Mouse (Mus musculus): ENCODE measurements around the gene Nt5e. TPM values are rescaled to one million over a fixed set of nuclear protein-coding genes. Genes with fewer than 3 reads are reported as not detected.

Nt5e gene
- polyA plus RNA-seq, 1 experiment from 2014 or later = 1.7 TPM

GRCm38 (mm10) chr9:88367322-88367721, 40.3 kb downstream of the Nt5e start:
- Histone ChIP-seq H3K27ac (ENCODE audit: low read depth, low read length) (no peak overlapping the region), H3K9me3 (ENCODE audit: control insufficient read depth, low read length) (no peaks in the 10 kb centered on the region), H3K36me3 (ENCODE audit: control insufficient read depth, insufficient read depth, low read length) (no peaks in the 10 kb centered on the region), H3K4me2 (ENCODE audit: low read depth) (no peak overlapping the region), H3K4me1 (ENCODE audit: control insufficient read depth, insufficient read depth, low read length) (no peaks in the 10 kb centered on the region), H3K9ac (ENCODE audit: low read length) (no peak overlapping the region), H3K27me3 (ENCODE audit: control insufficient read depth, insufficient read depth, low read length) (no peaks in the 10 kb centered on the region), H3K4me3 (ENCODE audit: low read depth, low read length) (no peak overlapping the region)
- ATAC-seq (ENCODE audit: insufficient read depth, low FRiP score, low TSS enrichment) = no peak
- DNase-seq (ENCODE audit: low spot score) = no peak
- WGBS = 78% methylated on average over 5 of the region's 5 CpGs

DNA sequence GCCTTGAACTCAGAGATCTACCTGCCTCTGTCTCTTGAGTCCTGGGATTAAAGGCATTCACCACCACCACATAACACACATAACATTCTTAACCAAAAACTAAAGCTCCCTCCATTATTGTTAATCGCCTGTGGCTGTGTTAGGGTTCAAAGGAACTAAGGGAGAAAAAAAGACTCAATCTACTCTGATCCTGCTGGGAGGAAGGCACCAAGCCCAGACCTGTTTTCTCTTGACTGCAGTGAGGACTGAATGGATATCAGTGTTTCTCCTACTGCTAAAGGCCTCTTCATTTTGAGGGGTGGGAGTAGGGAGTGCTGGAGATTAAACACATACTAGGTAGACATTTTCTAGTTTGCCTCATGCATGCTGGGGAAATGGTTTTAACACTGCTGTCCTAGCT, 40.8 kb downstream of the Nt5e start:
- no peak overlapping the region for H3K9ac ChIP-seq (ENCODE audit: low read length)
- no peaks in the 10 kb centered on the region for H3K4me1 ChIP-seq (ENCODE audit: control insufficient read depth, insufficient read depth, low read length)
- no peak overlapping the region for H3K27ac ChIP-seq (ENCODE audit: low read depth, low read length)
- no peaks in the 10 kb centered on the region for H3K36me3 ChIP-seq (ENCODE audit: control insufficient read depth, insufficient read depth, low read length)
- no peak overlapping the region for H3K4me3 ChIP-seq (ENCODE audit: low read depth, low read length)
- no peaks in the 10 kb centered on the region for H3K27me3 ChIP-seq (ENCODE audit: control insufficient read depth, insufficient read depth, low read length)
- no peak for ATAC-seq (ENCODE audit: insufficient read depth, low FRiP score, low TSS enrichment)
- no peak overlapping the region for H3K4me2 ChIP-seq (ENCODE audit: low read depth)
- no peaks in the 10 kb centered on the region for H3K9me3 ChIP-seq (ENCODE audit: control insufficient read depth, low read length)
- DNase-seq (ENCODE audit: low spot score) = no peak
- 80% methylated on average over 1 of the region's 1 CpGs for WGBS

DNA sequence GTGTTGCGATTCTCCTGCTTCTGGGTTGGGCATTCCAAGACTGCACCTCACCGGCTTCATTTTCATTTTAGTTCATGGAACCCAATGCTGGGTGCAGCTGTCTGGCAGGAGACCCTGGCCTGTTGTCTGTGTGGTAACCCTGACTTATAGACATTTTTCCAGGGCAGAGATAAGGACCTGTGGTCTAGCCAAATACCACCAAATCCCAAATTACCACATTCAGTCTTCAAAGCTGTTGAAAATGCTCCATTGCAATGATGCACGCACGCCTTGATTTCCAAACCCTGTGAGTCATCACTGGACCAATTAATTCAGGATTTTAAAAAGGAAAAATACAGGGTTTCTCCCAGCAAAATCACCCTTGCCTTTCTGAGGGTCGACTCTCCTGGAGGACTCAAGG, 41.5 kb downstream of the Nt5e start:
- 92% methylated on average over 5 of the region's 5 CpGs for WGBS
- Histone ChIP-seq H3K4me2 (ENCODE audit: low read depth) (no peak overlapping the region), H3K27me3 (ENCODE audit: control insufficient read depth, insufficient read depth, low read length) (no peaks in the 10 kb centered on the region), H3K9ac (ENCODE audit: low read length) (no peak overlapping the region), H3K27ac (ENCODE audit: low read depth, low read length) (no peak overlapping the region), H3K9me3 (ENCODE audit: control insufficient read depth, low read length) (no peaks in the 10 kb centered on the region), H3K4me3 (ENCODE audit: low read depth, low read length) (no peak overlapping the region), H3K4me1 (ENCODE audit: control insufficient read depth, insufficient read depth, low read length) (no peaks in the 10 kb centered on the region), H3K36me3 (ENCODE audit: control insufficient read depth, insufficient read depth, low read length) (no peaks in the 10 kb centered on the region)
- DNase-seq (ENCODE audit: low spot score) = no peak
- no peak for ATAC-seq (ENCODE audit: insufficient read depth, low FRiP score, low TSS enrichment)

DNA sequence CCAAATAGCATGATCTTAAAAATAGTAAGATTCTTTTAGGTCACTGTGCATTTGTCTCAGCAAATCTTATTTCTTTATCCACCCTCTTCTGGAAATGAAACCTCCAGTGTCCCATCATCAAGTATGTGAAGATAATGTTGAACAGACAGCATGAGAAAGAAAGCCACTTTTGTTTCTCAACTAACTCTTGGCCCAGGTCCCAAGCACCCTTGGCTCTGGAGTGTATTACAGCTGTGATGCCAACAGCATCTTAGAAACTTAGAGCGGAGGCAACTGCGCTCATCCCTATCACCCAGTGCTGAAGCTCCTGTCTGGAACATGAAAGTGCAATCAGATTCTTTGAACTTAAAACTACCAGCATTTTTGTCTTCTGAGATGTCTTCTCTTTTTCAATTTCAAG, 42.7 kb downstream of the Nt5e start:
- H3K9ac ChIP-seq (ENCODE audit: low read length) = no peak overlapping the region
- H3K27ac ChIP-seq (ENCODE audit: low read depth, low read length) = no peak overlapping the region
- H3K9me3 ChIP-seq (ENCODE audit: control insufficient read depth, low read length) = no peaks in the 10 kb centered on the region
- DNase-seq (ENCODE audit: low spot score) = no peak
- H3K4me1 ChIP-seq (ENCODE audit: control insufficient read depth, insufficient read depth, low read length) = no peaks in the 10 kb centered on the region
- 100% methylated on average over 2 of the region's 2 CpGs for WGBS
- no peaks in the 10 kb centered on the region for H3K27me3 ChIP-seq (ENCODE audit: control insufficient read depth, insufficient read depth, low read length)
- no peak overlapping the region for H3K4me2 ChIP-seq (ENCODE audit: low read depth)
- H3K36me3 ChIP-seq (ENCODE audit: control insufficient read depth, insufficient read depth, low read length) = no peaks in the 10 kb centered on the region
- ATAC-seq (ENCODE audit: insufficient read depth, low FRiP score, low TSS enrichment) = no peak
- no peak overlapping the region for H3K4me3 ChIP-seq (ENCODE audit: low read depth, low read length)

GRCm38 (mm10) chr9:88371201-88371600, 44.2 kb downstream of the Nt5e start:
- Histone ChIP-seq H3K4me3 (ENCODE audit: low read depth, low read length) (no peak overlapping the region), H3K9me3 (ENCODE audit: control insufficient read depth, low read length) (no peaks in the 10 kb centered on the region), H3K9ac (ENCODE audit: low read length) (no peak overlapping the region), H3K27me3 (ENCODE audit: control insufficient read depth, insufficient read depth, low read length) (no peaks in the 10 kb centered on the region), H3K36me3 (ENCODE audit: control insufficient read depth, insufficient read depth, low read length) (no peaks in the 10 kb centered on the region), H3K4me2 (ENCODE audit: low read depth) (no peak overlapping the region), H3K4me1 (ENCODE audit: control insufficient read depth, insufficient read depth, low read length) (no peaks in the 10 kb centered on the region), H3K27ac (ENCODE audit: low read depth, low read length) (no peak overlapping the region)
- WGBS = 91% methylated on average over 2 of the region's 2 CpGs
- DNase-seq (ENCODE audit: low spot score) (no peak), ATAC-seq (ENCODE audit: insufficient read depth, low FRiP score, low TSS enrichment) (no peak)

DNA sequence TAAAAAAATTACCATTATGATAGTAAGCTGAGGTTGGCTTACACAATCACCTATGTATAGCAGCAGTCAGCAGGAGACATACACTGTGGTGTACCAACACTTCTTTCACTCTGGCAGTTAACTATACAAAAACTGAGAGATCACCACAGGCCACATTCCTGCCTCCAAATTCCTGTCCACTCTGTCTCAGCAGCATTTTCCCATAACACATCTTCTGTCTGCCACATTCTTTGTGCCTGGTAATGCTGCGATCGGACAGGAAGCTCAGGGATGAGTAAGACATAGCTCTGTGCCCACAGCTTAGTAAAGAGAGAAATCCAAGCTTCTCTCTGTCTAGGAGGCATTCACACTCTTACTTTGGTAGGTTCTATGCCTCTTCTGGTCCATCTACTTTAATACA, 46.0 kb downstream of the Nt5e start:
- ATAC-seq (ENCODE audit: insufficient read depth, low FRiP score, low TSS enrichment) (no peak), DNase-seq (ENCODE audit: low spot score) (no peak)
- H3K4me3 ChIP-seq (ENCODE audit: low read depth, low read length) = no peak overlapping the region
- no peak overlapping the region for H3K27ac ChIP-seq (ENCODE audit: low read depth, low read length)
- H3K27me3 ChIP-seq (ENCODE audit: control insufficient read depth, insufficient read depth, low read length) = no peaks in the 10 kb centered on the region
- WGBS = 83% methylated on average over 2 of the region's 2 CpGs
- no peaks in the 10 kb centered on the region for H3K4me1 ChIP-seq (ENCODE audit: control insufficient read depth, insufficient read depth, low read length)
- H3K9me3 ChIP-seq (ENCODE audit: control insufficient read depth, low read length) = no peaks in the 10 kb centered on the region
- H3K36me3 ChIP-seq (ENCODE audit: control insufficient read depth, insufficient read depth, low read length) = no peaks in the 10 kb centered on the region
- no peak overlapping the region for H3K9ac ChIP-seq (ENCODE audit: low read length)
- H3K4me2 ChIP-seq (ENCODE audit: low read depth) = no peak overlapping the region

DNA sequence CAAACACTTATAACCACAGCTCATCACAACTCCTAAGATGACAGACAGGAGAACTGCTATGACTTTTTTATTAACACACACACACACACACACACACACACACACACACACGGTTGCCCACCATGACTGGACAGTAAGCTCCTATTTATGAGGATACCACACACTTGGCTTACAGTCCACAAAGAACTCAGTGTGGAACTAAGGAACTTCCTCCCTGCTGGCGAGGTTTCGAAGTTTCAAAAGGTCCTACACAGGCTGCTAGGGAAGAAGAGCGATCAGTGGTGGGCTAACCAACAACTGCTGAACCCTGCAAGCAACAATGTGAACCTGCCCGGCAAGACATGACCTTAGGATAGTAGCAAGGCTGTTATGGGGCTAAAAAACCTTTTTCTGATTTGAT, 50.5 kb downstream of the Nt5e start:
- H3K4me1 ChIP-seq (ENCODE audit: control insufficient read depth, insufficient read depth, low read length) = no peaks in the 10 kb centered on the region
- H3K4me3 ChIP-seq (ENCODE audit: low read depth, low read length) = no peak overlapping the region
- no peaks in the 10 kb centered on the region for H3K36me3 ChIP-seq (ENCODE audit: control insufficient read depth, insufficient read depth, low read length)
- DNase-seq (ENCODE audit: low spot score) (no peak), ATAC-seq (ENCODE audit: insufficient read depth, low FRiP score, low TSS enrichment) (no peak)
- H3K9ac ChIP-seq (ENCODE audit: low read length) = no peak overlapping the region
- no peak overlapping the region for H3K27ac ChIP-seq (ENCODE audit: low read depth, low read length)
- H3K27me3 ChIP-seq (ENCODE audit: control insufficient read depth, insufficient read depth, low read length) = no peaks in the 10 kb centered on the region
- WGBS = 80% methylated on average over 5 of the region's 5 CpGs
- H3K9me3 ChIP-seq (ENCODE audit: control insufficient read depth, low read length) = no peaks in the 10 kb centered on the region
- H3K4me2 ChIP-seq (ENCODE audit: low read depth) = no peak overlapping the region

GRCm38 (mm10) chr9:88379057-88379456, 52.1 kb downstream of the Nt5e start:
- Histone ChIP-seq H3K36me3 (ENCODE audit: control insufficient read depth, insufficient read depth, low read length) (no peaks in the 10 kb centered on the region), H3K27me3 (ENCODE audit: control insufficient read depth, insufficient read depth, low read length) (no peaks in the 10 kb centered on the region), H3K4me2 (ENCODE audit: low read depth) (no peak overlapping the region), H3K4me1 (ENCODE audit: control insufficient read depth, insufficient read depth, low read length) (no peaks in the 10 kb centered on the region), H3K9me3 (ENCODE audit: control insufficient read depth, low read length) (no peaks in the 10 kb centered on the region), H3K27ac (ENCODE audit: low read depth, low read length) (no peak overlapping the region), H3K9ac (ENCODE audit: low read length) (no peak overlapping the region), H3K4me3 (ENCODE audit: low read depth, low read length) (no peak overlapping the region)
- ATAC-seq (ENCODE audit: insufficient read depth, low FRiP score, low TSS enrichment) = no peak
- DNase-seq (ENCODE audit: low spot score) = no peak
- 88% methylated on average over 3 of the region's 3 CpGs for WGBS

DNA sequence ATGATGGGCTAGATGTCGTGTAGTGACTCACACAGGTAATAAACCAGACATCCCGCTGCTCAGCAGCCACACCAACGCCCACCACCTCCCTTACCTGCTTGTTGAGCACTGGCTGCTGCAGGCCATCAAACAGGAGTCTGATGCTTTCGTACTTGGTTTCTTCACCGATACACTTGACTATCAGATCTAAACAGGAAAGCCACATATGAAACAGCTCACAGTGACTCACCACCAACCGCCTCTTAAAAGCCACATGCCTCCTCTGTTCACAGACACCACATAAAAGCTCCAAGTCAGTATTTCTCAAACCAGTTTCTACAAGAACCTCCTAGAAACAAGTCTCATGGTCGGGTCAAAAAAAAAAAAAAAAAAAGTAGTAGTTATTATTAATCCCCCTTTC, 53.1 kb downstream of the Nt5e start:
- ATAC-seq (ENCODE audit: insufficient read depth, low FRiP score, low TSS enrichment) (no peak), DNase-seq (ENCODE audit: low spot score) (no peak)
- Histone ChIP-seq H3K4me2 (ENCODE audit: low read depth) (no peak overlapping the region), H3K4me3 (ENCODE audit: low read depth, low read length) (no peak overlapping the region), H3K9ac (ENCODE audit: low read length) (no peak overlapping the region), H3K36me3 (ENCODE audit: control insufficient read depth, insufficient read depth, low read length) (no peaks in the 10 kb centered on the region), H3K9me3 (ENCODE audit: control insufficient read depth, low read length) (no peaks in the 10 kb centered on the region), H3K27me3 (ENCODE audit: control insufficient read depth, insufficient read depth, low read length) (no peaks in the 10 kb centered on the region), H3K4me1 (ENCODE audit: control insufficient read depth, insufficient read depth, low read length) (no peaks in the 10 kb centered on the region), H3K27ac (ENCODE audit: low read depth, low read length) (no peak overlapping the region)
- WGBS = 81% methylated on average over 7 of the region's 7 CpGs

Data from neural tube, embryonic 11.5 days (tissue).